Mouse (Mus musculus) large intestine, adult 2 months (tissue): Measurements from ENCODE around the gene Skp1a. TPM values are rescaled to one million over a fixed set of nuclear protein-coding genes. Genes with fewer than 3 reads are reported as not detected.

Source experiments
- polyA plus RNA-seq: library from polyadenylated mRNA; depleted of rRNA; stranded (reverse); fragments of >200 nt; gene quantifications from 2 replicates; pipeline ENCODE4 v1.2.3, GENCODE M21; 2012; rRNA removed

The Skp1a gene
- polyA plus RNA-seq, 1 experiment: 55.6 TPM

Other genes starting within 250 kb of the Skp1a start
- 35.4 and 40.0 TPM in 2 replicates for gene Ube2b, start 231.2 kb upstream of the Skp1a start, polyA plus RNA-seq
- gene Cdkl3, start 227.8 kb upstream of the Skp1a start, polyA plus RNA-seq: 0.37 and 0.63 TPM in 2 replicates
- gene Ppp2ca, start 133.3 kb upstream of the Skp1a start, polyA plus RNA-seq: 30.7 and 32.6 TPM in 2 replicates
- gene Olfr1373, start 86.5 kb upstream of the Skp1a start, polyA plus RNA-seq: not detected in 2 replicates
- not detected in 2 replicates for gene Olfr1371, start 18.0 kb upstream of the Skp1a start, polyA plus RNA-seq
- 11.9 TPM in 2 replicates for gene Tcf7, start 51.0 kb downstream of the Skp1a start, polyA plus RNA-seq
- gene Vdac1, start 128.9 kb downstream of the Skp1a start, polyA plus RNA-seq: 135 TPM in 2 replicates
- gene 9530068E07Rik, start 164.4 kb downstream of the Skp1a start, polyA plus RNA-seq: 60.8 and 69.6 TPM in 2 replicates